Mouse (Mus musculus) T-helper 17 cell (primary cell): ENCODE measurements around the gene 1700067P10Rik.

Experiments used
- in situ Hi-C, 2 experiments: fragments of 300-600 bp; cut with MboI, MseI; formaldehyde crosslinking; loops; 1 replicate in 1 of 2; 2 replicates in 1 of 2; pipeline ENCODE4 v1.15.1; 2025; ENCODE audit warnings: high pct_unique_total_duplicates in 2 of 2

The 1700067P10Rik gene

DNA sequence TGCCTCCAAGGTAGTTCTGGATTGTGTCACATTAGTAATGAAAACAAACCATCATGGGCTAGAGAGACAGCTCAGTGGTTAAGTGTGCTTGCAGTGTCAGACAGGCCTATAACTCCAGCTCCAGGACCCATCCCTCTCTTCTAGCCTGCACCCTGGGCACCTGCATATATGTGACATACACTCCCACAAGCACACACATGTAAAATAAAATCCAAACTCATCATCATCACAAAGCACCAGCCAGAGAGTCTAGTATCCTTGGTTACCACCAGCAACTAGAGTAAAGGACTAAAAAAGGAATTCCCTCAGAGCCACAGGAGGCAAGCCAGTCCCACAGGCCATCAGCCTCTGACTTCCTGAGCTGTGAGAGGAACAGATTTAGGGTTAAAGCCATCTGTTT lies at the start of gene 1700067P10Rik:
1700067P10Rik (plus strand) TSS at position 301 of the 400 bp plus-strand sequence.
- in situ Hi-C loops: no loop called here

DNA sequence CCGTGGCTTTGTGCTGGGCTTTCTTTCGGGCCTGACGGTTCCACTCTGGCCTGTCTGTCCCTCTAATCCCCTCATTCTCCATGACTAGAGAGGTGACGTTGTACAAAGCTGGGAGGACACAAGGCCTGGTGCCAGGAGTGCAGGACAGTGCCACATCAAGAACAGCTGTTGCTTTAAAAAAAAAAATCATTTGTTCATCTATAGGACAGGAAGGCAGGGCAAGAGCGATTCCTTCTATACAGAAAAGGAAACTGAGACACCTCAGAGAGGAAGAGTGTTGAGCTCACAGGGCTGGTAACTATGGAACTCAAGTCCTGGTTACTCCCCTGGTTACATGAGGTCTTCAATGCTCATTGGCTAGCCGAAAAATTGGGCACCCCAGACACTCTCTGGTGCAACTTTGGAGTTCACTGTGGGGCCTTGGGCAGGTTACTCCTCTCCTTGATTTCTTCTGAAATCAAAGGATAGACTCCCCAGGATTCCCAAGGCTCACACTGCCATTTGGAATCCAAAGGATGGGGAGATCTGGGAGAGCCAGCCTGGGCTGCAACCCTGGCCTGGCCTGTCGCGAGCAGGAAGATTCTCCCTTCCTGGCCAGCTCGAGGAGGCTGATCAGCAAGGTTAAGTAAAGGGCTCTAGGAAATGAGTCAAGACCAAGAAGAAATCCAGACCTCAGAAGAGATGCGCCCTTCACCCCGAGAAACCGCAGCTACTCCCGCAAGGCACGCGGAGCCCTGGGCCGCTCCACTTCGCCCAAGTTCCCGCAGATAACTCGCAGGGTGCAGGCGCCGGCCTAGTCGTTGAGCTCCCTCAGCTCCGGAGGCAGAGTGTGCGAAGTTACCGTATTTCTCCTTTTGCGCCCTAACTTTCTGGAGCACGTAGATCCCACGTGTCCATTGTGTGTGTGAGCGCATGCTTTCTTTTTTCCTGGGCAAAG lies 47.5 kb upstream of the 1700067P10Rik start:
- in situ Hi-C loops: loop anchor here (5.0 to 25.0 kb wide), 3 partner anchors 117 to 1879 kb away; partner anchors contain the start of genes Foxp4 (in 2 of the 2), Gtpbp2 (in 1 of the 2) and Mad2l1bp (in 1 of the 2)

DNA sequence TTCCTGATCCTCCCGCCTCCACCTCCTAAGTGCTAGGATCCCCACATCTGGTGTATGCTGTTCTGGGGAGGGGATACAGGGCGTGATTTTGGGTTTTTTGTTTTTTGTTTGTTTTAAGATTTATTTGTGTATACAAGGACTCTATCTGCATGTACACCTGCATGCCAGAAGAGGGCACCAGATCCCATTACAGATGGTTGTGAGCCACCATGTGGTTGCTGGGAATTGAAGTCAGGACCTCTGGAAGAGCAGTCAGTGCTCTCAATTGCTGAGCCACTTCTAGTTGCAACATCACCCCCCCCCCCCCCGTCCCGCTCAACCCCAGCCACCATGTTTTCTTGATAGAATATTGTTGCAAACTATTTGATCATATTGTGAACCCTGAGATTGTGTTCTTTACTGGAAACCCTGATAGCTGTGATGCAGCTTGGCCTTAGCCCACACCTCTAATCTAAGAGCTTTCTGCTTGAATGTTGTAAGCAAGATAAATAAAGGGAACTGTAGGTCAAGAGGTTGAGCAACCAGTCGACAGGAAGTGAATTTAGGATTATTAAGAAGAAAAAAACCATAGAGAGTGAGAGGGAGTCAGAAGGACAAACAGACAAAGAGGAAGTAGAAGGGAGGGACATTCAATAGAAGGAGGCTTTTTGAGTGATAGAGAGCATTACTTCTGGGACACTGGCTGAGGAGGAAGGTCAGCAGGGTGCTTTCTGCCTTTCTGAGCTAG lies 45.8 kb upstream of the 1700067P10Rik start:
- in situ Hi-C loops: loop anchor here (5.0 to 25.0 kb wide), 3 partner anchors 119 to 1881 kb away; partner anchors contain the start of genes Foxp4 (in 2 of the 2), Gtpbp2 (in 1 of the 2) and Mad2l1bp (in 1 of the 2)

DNA sequence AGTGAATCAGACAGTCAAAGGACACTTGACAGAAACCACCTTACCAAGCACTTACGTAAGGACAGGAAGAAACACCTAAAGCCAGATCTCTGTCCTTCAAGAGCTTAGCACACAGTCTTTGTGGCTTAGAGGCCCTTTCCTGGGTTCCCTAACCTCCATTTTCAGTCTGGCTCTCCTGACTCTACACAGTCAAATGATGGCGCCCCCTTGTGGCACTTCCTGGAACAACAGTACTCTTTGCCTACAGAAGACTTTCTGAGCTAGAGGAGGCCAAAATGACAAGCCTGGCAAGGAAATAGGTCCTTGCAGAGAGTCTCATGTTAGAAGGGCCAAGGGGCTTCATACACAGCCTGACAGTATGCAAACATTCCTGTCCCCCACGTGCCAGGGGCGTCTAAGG lies 43.5 kb upstream of the 1700067P10Rik start:
- in situ Hi-C loops: loop anchor here (5.0 to 25.0 kb wide), 4 partner anchors 52 to 1883 kb away; partner anchors contain the start of genes Foxp4 (in 1 of the 2), Gtpbp2 (in 1 of the 2) and Mad2l1bp (in 1 of the 2)

DNA sequence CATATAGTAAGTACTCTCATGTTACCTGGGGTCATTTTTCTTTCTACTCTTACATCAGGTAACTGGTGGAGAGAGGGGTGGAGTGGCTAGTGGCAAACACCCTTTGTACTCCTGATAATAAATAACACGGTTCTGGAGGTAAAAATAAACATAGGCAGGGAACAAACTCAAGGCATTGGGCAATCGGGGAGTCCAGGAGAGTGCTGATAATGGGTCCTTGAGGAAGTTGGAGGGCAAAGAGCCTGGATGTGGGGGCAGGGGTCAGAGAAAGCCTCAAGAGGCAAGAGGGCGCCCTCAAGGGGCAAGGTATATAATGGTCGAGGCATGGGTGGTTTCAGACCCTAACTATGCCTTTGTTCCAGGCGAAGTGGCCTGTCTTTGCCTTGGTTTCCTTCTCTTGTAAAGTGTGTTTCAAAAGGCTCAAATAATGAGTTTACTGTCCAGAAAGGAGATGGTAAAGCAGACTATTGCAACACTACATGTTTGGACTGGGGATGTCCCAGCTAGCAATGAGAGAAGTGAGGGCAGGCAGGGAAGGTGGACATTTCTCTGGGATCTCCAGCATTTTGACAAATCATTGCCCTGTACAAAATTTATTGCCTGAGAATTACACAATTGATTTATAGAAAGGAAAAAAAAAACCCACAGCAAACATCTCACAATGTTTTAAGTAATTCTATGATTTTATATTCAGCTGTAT lies 37.3 kb upstream of the 1700067P10Rik start:
- in situ Hi-C loops: no loop called here

DNA sequence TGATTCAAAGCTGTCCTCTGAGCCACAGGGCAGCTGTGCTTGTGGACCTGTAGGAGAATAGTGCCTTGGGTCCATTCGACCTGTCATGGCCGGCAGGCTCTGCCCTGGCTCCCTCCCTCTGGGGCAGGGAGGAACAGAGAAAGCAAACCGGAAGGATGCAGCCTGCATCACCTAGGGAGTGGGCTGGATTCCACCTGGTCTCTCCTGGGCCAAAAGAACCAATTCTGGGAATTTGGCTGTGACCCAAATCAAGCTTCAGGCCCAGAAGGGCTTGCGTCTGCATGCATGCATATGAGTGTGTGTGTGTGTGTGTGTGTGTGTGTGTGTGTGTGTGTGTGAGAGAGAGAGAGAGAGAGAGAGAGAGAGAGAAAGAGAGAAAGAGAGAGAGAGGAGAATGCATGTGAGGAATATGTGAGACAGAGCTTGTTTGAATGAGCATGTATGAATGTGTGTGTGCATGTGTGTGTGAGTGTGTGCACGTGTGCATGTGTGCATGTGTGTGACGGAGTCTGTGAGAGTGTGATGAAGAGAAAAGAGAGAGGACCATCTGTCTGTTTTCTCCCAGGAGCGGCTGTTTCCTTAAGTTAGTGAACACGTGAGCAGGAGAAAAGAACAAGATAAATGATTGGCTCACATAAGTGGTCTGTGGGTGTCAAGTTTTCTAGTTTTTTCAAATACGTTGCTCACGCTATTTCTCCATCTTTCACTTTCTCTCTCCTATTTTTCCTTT lies 36.6 kb upstream of the 1700067P10Rik start:
- in situ Hi-C loops: no loop called here

DNA sequence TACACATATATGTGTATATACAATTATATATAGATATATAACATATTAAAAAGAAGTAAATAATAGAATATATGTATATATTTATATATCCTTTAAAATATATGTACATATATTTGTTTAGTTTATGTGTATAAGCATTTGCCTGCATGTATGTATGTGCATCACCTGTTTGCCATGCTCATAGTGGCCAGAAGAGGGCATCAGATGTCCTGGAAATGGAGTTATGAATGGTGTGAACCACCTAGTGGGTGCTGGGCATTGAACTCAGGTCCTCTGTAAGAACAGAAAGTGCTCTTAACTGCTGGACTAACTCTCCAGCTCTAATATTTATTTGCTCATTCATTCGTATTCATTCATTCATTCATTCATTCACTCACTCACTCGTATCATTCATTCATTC lies 35.5 kb upstream of the 1700067P10Rik start:
- in situ Hi-C loops: no loop called here

GRCm38 (mm10) chr17:48055076-48055816 lies 33.9 kb upstream of the 1700067P10Rik start:
- in situ Hi-C loops: loop anchor here in 1 of 2 experiments (5.0 kb wide), 1 partner anchor 83 kb away; no protein-coding TSS in a partner anchor

DNA sequence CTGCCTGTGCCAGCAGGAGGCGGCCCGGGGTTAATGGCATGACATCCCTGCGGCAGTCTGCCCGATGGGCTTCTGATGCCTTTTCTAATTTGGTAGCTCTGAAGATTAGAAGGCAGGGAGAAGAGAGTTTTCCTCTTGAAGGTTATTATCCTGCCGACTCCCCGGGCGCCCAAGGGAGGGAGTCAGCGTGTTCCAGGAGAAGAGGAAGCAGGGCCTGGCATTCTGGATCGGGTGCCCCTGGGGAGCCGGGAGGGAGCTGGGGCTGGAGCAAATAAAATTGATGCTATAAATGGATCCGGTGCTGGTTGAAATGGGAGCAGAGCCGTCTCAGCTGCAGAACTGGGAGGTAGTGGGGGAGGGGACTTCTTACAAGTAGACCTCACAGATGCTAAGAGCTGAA lies 31.7 kb upstream of the 1700067P10Rik start:
- in situ Hi-C loops: loop anchor here in 1 of 2 experiments (5.0 kb wide), 1 partner anchor 85 kb away; no protein-coding TSS in a partner anchor

DNA sequence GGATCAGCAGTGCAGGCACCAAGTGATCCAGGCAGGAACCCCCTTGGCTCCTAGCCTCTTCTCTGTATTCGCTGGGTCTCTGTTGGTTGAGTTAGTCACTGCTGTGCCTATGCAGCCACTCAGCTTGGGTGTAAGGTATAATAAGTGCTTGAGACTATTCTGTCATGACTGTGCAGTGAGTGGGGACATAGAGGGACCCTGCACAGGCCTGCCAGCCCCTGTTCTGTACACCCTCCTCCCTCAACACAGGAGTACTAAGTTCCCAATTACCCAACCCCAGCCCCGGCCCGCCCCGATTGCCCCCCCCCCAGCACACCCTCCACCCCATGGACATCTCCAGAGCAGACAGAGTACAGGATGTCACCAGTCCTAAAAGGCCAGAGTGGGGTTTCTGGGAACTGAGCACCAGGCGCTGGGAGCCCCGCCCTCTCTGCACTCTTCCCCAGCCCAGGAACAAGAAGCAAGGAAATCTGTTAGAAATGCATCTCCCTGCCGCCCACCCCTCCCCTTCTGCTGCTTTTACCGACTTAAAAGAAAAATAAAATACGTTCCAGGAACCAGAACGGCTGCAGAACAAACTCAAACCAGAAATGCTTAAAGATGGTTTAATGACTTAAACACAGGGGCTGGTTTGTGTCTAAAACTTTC lies 24.8 kb upstream of the 1700067P10Rik start:
- in situ Hi-C loops: no loop called here

- in situ Hi-C loops: no loop called here
Measured at GRCm38 (mm10) chr17:48065081-48065501, 24.0 kb upstream of the 1700067P10Rik start.

DNA sequence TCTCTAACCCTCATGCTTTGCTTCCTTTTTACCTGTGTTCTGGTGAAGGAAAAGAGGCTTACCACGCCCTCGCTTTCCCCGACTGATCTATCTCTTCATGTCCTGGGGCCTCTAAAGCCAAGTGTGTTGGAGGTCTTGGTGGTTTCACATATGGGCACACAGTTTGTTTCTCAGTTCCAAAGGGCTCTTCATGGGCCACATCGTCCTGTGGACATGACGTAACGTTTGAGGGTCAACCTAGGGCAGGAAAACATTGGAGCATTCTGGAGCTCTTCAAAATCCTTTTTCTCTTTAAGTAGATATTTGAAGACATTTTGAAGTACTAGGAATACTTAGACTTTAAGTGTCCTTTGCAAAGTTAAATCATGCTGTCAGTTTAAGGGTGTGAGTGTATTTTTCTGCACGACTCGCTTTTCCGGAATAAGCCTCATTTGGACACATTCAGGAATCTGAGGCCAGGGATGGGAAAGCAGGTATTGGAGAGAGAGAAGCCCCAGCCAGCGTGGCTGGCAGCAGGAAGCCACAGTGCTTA lies 22.0 kb upstream of the 1700067P10Rik start:
- in situ Hi-C loops: no loop called here

DNA sequence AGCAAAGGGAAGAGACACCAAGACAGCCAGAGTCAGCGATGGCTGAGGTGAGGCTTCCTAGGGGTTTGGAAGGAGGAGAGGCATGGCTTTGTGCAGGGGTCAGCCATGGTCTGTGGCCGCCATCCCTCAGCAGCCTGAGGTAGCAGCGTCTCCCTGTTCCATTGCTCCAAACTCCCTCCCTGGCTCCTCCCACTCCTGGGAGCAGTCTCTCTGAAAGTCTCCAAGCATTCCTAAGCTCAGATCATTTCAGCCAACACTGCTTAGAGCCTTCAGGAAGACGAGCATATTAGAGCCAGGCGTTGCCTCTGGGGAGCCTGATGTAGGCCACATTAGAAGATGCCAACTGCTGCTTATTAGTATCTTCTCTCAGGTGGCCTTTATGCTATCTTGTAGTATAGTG lies 21.4 kb upstream of the 1700067P10Rik start:
- in situ Hi-C loops: no loop called here

DNA sequence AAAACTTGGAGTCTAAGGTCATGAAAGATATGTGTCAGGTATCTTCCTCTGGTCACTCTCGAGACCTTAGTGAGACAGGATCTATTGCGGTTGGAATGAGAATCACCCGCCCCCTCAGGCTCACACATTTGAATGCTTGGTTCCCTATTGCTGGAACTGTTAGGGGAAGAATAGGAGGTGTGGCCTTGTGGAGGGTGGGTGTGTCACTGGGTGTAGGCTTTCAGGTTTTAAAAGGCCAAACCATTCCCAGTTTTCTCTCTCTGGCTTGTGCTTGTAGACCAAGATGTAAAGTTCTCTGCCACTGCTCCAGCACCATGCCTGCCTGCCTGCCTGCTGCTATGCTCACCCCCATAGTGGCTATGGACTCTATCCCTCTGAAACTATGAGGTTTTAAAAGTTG lies 8.5 kb upstream of the 1700067P10Rik start:
- in situ Hi-C loops: no loop called here

DNA sequence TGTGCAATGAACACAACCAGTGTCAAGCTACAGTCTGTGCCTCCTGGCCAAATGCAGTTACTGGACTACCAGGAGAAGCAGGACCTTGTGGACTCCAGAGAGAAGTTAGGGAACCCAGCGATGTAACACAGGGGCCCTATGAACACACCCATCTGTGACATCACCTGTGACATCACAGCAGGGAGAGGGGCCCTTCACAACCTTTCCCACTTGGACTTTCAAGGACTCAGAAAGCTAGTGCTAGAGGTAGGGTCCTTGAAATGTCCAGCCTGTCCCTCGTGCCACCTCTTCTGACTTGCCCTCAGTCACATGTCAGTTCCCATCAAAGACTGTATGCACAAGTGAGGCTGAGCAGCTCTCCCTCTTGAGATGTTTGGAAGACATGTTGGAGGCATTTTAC lies 327 bp downstream of the 1700067P10Rik start:
- in situ Hi-C loops: no loop called here

- in situ Hi-C loops: loop anchor here in 1 of 2 experiments (10.0 kb wide), 1 partner anchor 64 kb away; no protein-coding TSS in a partner anchor
Measured at GRCm38 (mm10) chr17:48090305-48090704, 1.2 kb downstream of the 1700067P10Rik start.

GRCm38 (mm10) chr17:48093286-48093817 lies 4.2 kb downstream of the 1700067P10Rik start:
- in situ Hi-C loops: loop anchor here in 1 of 2 experiments (10.0 kb wide), 1 partner anchor 61 kb away; no protein-coding TSS in a partner anchor
